In the genomic region with DNA sequence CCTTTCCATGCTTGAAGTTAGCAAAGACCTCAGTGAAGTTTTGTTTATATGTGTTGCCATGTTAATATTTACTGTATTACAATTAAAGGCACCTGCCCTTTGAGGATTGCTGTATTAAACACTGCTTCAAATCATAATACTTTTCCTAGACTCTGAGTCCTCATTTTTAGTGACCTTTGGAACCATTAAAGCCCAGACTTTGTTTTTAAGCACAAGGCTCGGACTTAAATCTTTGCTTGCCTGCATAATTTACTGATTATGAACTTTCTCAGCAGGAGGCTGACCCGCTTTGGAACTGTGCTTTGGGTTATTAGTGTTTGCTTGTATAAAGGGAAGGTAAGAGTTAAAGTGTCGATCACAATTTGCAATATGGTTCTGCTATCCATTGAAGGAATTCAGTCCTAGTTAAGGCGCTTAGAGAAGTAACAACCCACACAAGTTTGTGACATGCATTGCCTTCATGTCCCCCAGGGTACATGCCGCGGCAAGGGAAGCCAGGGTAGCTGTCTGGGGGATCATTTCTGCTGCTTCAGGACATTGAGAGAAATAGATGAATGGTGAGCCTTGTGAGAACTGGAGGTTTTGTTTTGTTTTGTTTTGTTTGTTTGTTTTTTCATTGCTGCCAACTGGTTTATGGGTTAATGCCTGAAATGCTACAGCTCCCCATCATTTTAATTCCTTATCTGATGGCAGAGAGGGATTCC, we compare ENCODE assay signal across 21 mouse cellular contexts. TPM values are rescaled to one million over a fixed set of nuclear protein-coding genes. Genes with fewer than 3 reads are reported as not detected.
"Had no signal": no experiment of that assay in that cellular context is flagged by ENCODE, and none has a peak within 500 bp of the region (broad histone marks: within the 10 kb centered on the region; RNA-seq: fewer than 3 reads in every experiment).

No protein-coding gene starts in this region.

- ATAC-seq: intestine, embryonic 15.5 days; midbrain, embryonic 15.5 days had no signal

- H3K36me3 ChIP-seq: intestine, embryonic 15.5 days; liver, embryonic 13.5 days; midbrain, embryonic 12.5 days; midbrain, embryonic 15.5 days; neural tube, embryonic 12.5 days; neural tube, embryonic 15.5 days had no signal

- H3K4me1 ChIP-seq: intestine, embryonic 15.5 days; liver, embryonic 13.5 days; midbrain, embryonic 12.5 days; midbrain, embryonic 15.5 days; neural tube, embryonic 12.5 days; neural tube, embryonic 15.5 days had no signal

- H3K9me3 ChIP-seq: intestine, embryonic 15.5 days; liver, embryonic 13.5 days; midbrain, embryonic 12.5 days; midbrain, embryonic 15.5 days; neural tube, embryonic 12.5 days; neural tube, embryonic 15.5 days had no signal

- H3K27ac ChIP-seq: intestine, embryonic 15.5 days; kidney, postnatal 0 days; left cerebral cortex, adult 2 months; liver, embryonic 13.5 days; macrophage; midbrain, embryonic 12.5 days; midbrain, embryonic 15.5 days; neural tube, embryonic 12.5 days; neural tube, embryonic 15.5 days; stomach, postnatal 0 days had no signal

- H3K4me2 ChIP-seq: intestine, embryonic 15.5 days; liver, embryonic 13.5 days; midbrain, embryonic 12.5 days; midbrain, embryonic 15.5 days; neural tube, embryonic 12.5 days; neural tube, embryonic 15.5 days had no signal

- DNase-seq: layer of hippocampus, postnatal 36 days; liver, embryonic 13.5 days; lung, adult 2 months; right cerebral cortex, adult 18-20 months; right cerebral cortex, postnatal 14 days; right cerebral cortex, postnatal 4 days; thymus, adult 2 months; thymus, postnatal 14 days; thymus, postnatal 4 days had no signal

- H3K27me3 ChIP-seq: intestine, embryonic 15.5 days; liver, embryonic 13.5 days; midbrain, embryonic 12.5 days; midbrain, embryonic 15.5 days; neural tube, embryonic 12.5 days; neural tube, embryonic 15.5 days had no signal

- H3K9ac ChIP-seq: intestine, embryonic 15.5 days; liver, embryonic 13.5 days; midbrain, embryonic 12.5 days; midbrain, embryonic 15.5 days; neural tube, embryonic 12.5 days; neural tube, embryonic 15.5 days had no signal

- H3K4me3 ChIP-seq: intestine, embryonic 15.5 days; left cerebral cortex, adult 2 months; liver, embryonic 13.5 days; midbrain, embryonic 12.5 days; midbrain, embryonic 15.5 days; neural tube, embryonic 12.5 days; neural tube, embryonic 15.5 days had no signal

RNA-seq across cellular contexts. Expression of gene Cpne4, which starts 35.0 kb away (rescaled TPM):
- polyA plus RNA-seq: limb, embryonic 11.5 days; liver, adult 2 months; liver, embryonic 16.5 days; macrophage had no signal
